Mouse (Mus musculus): ENCODE measurements around the gene Atp6v0d1.
"Not testable (repeated sequence)": the region's sequence is repeated elsewhere in the genome, so short reads cannot be mapped to it uniquely, and the experiment has no call there.

Atp6v0d1 gene

GRCm38 (mm10) chr8:105565952-105566702 lies at the start of gene Atp6v0d1:
Gene Atp6v0d1 (minus strand): TSS chr8:105566047.
- DNase-seq = peak; percentile 100

GRCm38 (mm10) chr8:105613830-105614511 lies 48.1 kb upstream of the Atp6v0d1 start:
- DNase-seq = peak; percentile 93

GRCm38 (mm10) chr8:105613037-105613436 lies 47.2 kb upstream of the Atp6v0d1 start:
- DNase-seq = peak; percentile 44

GRCm38 (mm10) chr8:105611836-105612235 lies 46.0 kb upstream of the Atp6v0d1 start:
- DNase-seq = no peak

- DNase-seq = no peak
Measured at GRCm38 (mm10) chr8:105609771-105610170, 43.9 kb upstream of the Atp6v0d1 start.

- DNase-seq = no peak
Measured at GRCm38 (mm10) chr8:105609355-105609754, 43.5 kb upstream of the Atp6v0d1 start.

- peak; percentile 85 for DNase-seq
Measured at GRCm38 (mm10) chr8:105607684-105608083, 41.8 kb upstream of the Atp6v0d1 start.

- peak; percentile 32 for DNase-seq
Measured at GRCm38 (mm10) chr8:105607062-105607461, 41.2 kb upstream of the Atp6v0d1 start.

GRCm38 (mm10) chr8:105606189-105607023 lies 40.6 kb upstream of the Atp6v0d1 start:
- peak; percentile 90 for DNase-seq

- peak; percentile 82 for DNase-seq
Measured at GRCm38 (mm10) chr8:105605491-105606188, 39.8 kb upstream of the Atp6v0d1 start.

- DNase-seq = peak; percentile 93
Measured at GRCm38 (mm10) chr8:105604804-105605381, 39.0 kb upstream of the Atp6v0d1 start, which contains the start of gene Ripor1. Gene Ripor1 (plus strand): TSS chr8:105605255.

GRCm38 (mm10) chr8:105602540-105602939 lies 36.7 kb upstream of the Atp6v0d1 start:
- DNase-seq = not testable (repeated sequence)

- no peak for DNase-seq
Measured at GRCm38 (mm10) chr8:105601301-105601700, 35.5 kb upstream of the Atp6v0d1 start.

- no peak for DNase-seq
Measured at GRCm38 (mm10) chr8:105598777-105599176, 32.9 kb upstream of the Atp6v0d1 start.

- peak; percentile 88 for DNase-seq
Measured at GRCm38 (mm10) chr8:105596362-105597034, 30.7 kb upstream of the Atp6v0d1 start.

GRCm38 (mm10) chr8:105594451-105595242 lies 28.8 kb upstream of the Atp6v0d1 start:
- DNase-seq = no peak

GRCm38 (mm10) chr8:105593859-105594258 lies 28.0 kb upstream of the Atp6v0d1 start:
- DNase-seq = no peak

- no peak for DNase-seq
Measured at GRCm38 (mm10) chr8:105592431-105592830, 26.6 kb upstream of the Atp6v0d1 start.

GRCm38 (mm10) chr8:105579719-105580118 lies 13.9 kb upstream of the Atp6v0d1 start:
- no peak for DNase-seq

- DNase-seq = no peak
Measured at GRCm38 (mm10) chr8:105575538-105575937, 9.7 kb upstream of the Atp6v0d1 start.

GRCm38 (mm10) chr8:105574741-105575140 lies 8.9 kb upstream of the Atp6v0d1 start:
- no peak for DNase-seq

Data from thymus, postnatal 14 days (tissue).